Mouse (Mus musculus) stomach, postnatal 0 days (tissue): ENCODE results near the gene Lrrc15. TPM values are rescaled to one million over a fixed set of nuclear protein-coding genes. Genes with fewer than 3 reads are reported as not detected.

Source experiments
- ATAC-seq: fragments of 200-750 bp; cut with Nextera tagmentation; 2 replicates; pipeline ENCODE4 v1.8.0; 2017; ENCODE audit not compliant: low FRiP score, low TSS enrichment
- DNase-seq: peaks from one replicate; pipeline ENCODE4 v3.0.0-alpha.2; 2016; ENCODE audit warnings: low spot score
- H3K27ac ChIP-seq: fragments of 300-500 bp; sonication (generic); replicated peaks from 2 replicates; pipeline ENCODE4 v1.5.1; 2014; ENCODE audit warnings: mild to moderate bottlenecking, control low read depth
- H3K27me3 ChIP-seq: fragments of 300-500 bp; sonication (generic); 2 replicates; pipeline ENCODE4 v1.6.1; 2014; ENCODE audit warnings: low read length; ENCODE audit not compliant: control insufficient read depth, insufficient read depth
- H3K36me3 ChIP-seq: fragments of 300-500 bp; sonication (generic); 2 replicates; pipeline ENCODE4 v1.6.1; 2014; ENCODE audit warnings: low read length, mixed read lengths; ENCODE audit not compliant: control insufficient read depth, insufficient read depth
- H3K4me1 ChIP-seq: fragments of 300-500 bp; sonication (generic); replicated peaks from 2 replicates; pipeline ENCODE4 v1.6.1; 2014; ENCODE audit warnings: antibody characterized with exemption; ENCODE audit not compliant: control insufficient read depth, insufficient read depth
- H3K4me2 ChIP-seq: fragments of 300-500 bp; sonication (generic); replicated peaks from 2 replicates; pipeline ENCODE4 v1.6.1; 2014; ENCODE audit warnings: low read depth, mild to moderate bottlenecking, control low read depth, moderate library complexity
- H3K4me3 ChIP-seq: fragments of 300-500 bp; sonication (generic); 2 replicates; pipeline ENCODE4 v1.5.1; 2014; ENCODE audit warnings: low read depth, low read length, control low read depth
- H3K9ac ChIP-seq: fragments of 300-500 bp; sonication (generic); 2 replicates; pipeline ENCODE4 v1.6.1; 2014; ENCODE audit warnings: mild to moderate bottlenecking, low read length, control low read depth, mixed read lengths
- H3K9me3 ChIP-seq: fragments of 300-500 bp; sonication (generic); 2 replicates; pipeline ENCODE4 v1.6.1; 2016; ENCODE audit warnings: low read length; ENCODE audit not compliant: control insufficient read depth
- CTCF ChIP-seq: IDR thresholded peaks from 2 replicates; pipeline ENCODE4 v1.5.1; 2016; ENCODE audit warnings: antibody characterized with exemption, low read depth, mild to moderate bottlenecking, moderate library complexity
- EP300 ChIP-seq: optimal IDR thresholded peaks from 2 replicates; pipeline ENCODE3; 2016; ENCODE audit warnings: antibody characterized with exemption
- WGBS: fragments of 180-500 bp; shearing (Covaris S2); extraction: QIAGEN DNeasy Blood & Tissue Kit; methylation state at CpG from one replicate; pipeline ENCODE4 v1.1.7; 2014; 5-methylcytosine and 5-hydroxymethylcytosine counted together
- polyA plus RNA-seq: library from polyadenylated mRNA; unstranded; fragments of >200 nt; fragmentation: Nextera tagmentation; extraction: Ambion mirVana; gene quantifications from 2 replicates; pipeline ENCODE4 v1.2.1, GENCODE M21; 2015

The Lrrc15 gene
- polyA plus RNA-seq, 1 experiment from 2014 or later = 0.87 TPM

DNA sequence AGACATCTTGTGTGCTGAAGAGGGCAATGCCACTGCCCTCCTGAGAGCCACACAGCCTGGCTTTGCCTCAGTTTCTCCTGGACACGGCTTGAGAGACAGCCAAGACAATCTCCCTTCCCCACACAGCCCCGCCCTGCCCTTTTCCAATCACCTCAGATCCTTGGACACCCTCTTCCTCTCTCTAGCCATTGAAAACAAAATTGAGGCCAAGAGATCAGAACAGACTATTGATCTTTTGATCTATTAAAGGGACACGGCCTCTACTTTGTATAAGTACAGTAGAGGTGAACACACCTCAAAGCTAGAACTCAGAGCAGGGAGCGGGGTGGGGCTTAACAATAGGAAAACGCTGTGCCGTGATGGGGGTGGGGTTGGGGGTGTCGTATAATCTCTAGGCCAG is 24.6 kb downstream of the Lrrc15 start:
- WGBS = 81% methylated on average over 7 of the region's 7 CpGs
- TF ChIP-seq EP300 (no peak), CTCF (no peak)
- H3K4me2 ChIP-seq = no peak overlapping the region
- H3K36me3 ChIP-seq = no peaks in the 10 kb centered on the region
- no peak overlapping the region for H3K27ac ChIP-seq
- no peak overlapping the region for H3K9ac ChIP-seq
- no peaks in the 10 kb centered on the region for H3K4me1 ChIP-seq
- no peak for DNase-seq
- no peaks in the 10 kb centered on the region for H3K9me3 ChIP-seq
- ATAC-seq = no peak
- H3K27me3 ChIP-seq = no peaks in the 10 kb centered on the region
- no peak overlapping the region for H3K4me3 ChIP-seq

DNA sequence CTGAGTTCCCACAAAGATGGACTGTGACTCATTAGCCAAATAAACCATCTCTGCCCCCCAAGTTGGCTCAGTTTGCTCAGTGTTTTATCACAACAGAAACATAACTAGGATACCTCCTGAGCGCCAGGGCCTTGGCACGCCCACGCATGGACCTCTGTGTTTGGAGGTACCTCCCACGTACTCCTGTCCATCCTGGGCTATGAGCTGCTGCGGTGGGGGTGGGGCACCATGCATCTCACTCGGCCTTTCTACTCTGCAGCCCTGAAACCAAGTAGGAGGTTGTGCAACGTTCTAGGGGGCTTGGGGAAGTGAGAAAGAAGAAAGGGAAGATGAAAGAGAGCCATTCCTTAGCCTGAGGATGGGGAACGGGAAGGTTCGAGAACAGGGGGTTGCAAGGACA is 25.3 kb downstream of the Lrrc15 start:
- Histone ChIP-seq H3K9me3 (no peaks in the 10 kb centered on the region), H3K36me3 (no peaks in the 10 kb centered on the region)
- TF ChIP-seq EP300 (no peak), CTCF (no peak)

DNA sequence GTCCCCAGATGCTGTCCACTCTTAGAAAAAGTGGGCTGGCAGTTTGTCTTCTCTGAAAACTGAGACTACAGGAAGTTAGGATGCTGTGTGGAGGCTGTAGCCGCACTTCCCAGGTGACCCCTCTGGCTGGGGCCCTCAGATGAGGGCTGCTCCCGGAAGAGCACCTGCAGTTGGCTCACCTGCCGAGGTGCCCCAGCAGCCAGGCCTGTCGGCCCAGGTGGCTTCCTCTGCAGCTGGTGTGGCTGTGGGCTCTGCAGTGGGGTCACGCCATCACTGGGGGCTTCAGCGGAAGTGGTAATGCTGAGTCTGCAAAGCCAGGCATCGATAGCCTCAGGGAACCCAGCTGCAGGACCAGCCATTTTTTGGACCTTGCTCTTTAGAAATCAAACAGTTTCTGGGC is 28.0 kb downstream of the Lrrc15 start:
- no peak overlapping the region for H3K4me2 ChIP-seq
- H3K27me3 ChIP-seq = no peaks in the 10 kb centered on the region
- no peaks in the 10 kb centered on the region for H3K9me3 ChIP-seq
- H3K4me3 ChIP-seq = no peak overlapping the region
- WGBS = 56% methylated on average over 7 of the region's 7 CpGs
- ATAC-seq = no peak
- no peak for TF ChIP-seq CTCF
- TF ChIP-seq EP300 = no peak
- H3K27ac ChIP-seq = no peak overlapping the region
- no peaks in the 10 kb centered on the region for H3K4me1 ChIP-seq
- H3K36me3 ChIP-seq = no peaks in the 10 kb centered on the region
- H3K9ac ChIP-seq = no peak overlapping the region
- no peak for DNase-seq

More for the DNA sequence above, 25.3 kb downstream of the Lrrc15 start:
- Histone ChIP-seq H3K4me2 (no peak overlapping the region), H3K27ac (no peak overlapping the region), H3K4me3 (no peak overlapping the region), H3K27me3 (no peaks in the 10 kb centered on the region), H3K9ac (no peak overlapping the region), H3K4me1 (no peaks in the 10 kb centered on the region)
- WGBS = 64% methylated on average over 9 of the region's 9 CpGs
- no peak for ATAC-seq
- DNase-seq = no peak

DNA sequence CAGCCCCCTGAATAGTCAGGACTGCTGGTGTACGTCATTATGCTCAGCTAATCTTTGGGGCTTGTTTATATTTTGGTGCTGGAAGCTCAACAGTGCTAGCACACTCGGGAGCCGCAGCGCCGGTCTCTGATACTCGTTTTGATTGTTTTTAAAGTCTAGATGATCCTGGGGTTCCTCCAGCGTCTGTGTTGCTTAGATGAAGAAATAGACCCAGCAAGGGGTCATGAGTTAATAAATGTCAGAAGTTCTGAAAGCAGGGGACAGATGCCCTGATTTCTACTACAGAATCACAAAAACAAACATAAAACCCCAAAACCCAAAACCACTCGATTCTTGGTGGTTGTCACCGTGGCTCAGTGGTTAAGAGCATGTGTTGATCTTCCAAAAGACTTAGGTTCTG is 29.2 kb downstream of the Lrrc15 start:
- no peak overlapping the region for H3K9ac ChIP-seq
- DNase-seq (no peak), ATAC-seq (no peak)
- no peak overlapping the region for H3K4me3 ChIP-seq
- H3K4me1 ChIP-seq = no peaks in the 10 kb centered on the region
- no peaks in the 10 kb centered on the region for H3K9me3 ChIP-seq
- H3K27me3 ChIP-seq = no peaks in the 10 kb centered on the region
- no peak overlapping the region for H3K4me2 ChIP-seq
- 47% methylated on average over 9 of the region's 9 CpGs for WGBS
- no peaks in the 10 kb centered on the region for H3K36me3 ChIP-seq
- no peak for TF ChIP-seq EP300
- no peak for TF ChIP-seq CTCF
- H3K27ac ChIP-seq = no peak overlapping the region

DNA sequence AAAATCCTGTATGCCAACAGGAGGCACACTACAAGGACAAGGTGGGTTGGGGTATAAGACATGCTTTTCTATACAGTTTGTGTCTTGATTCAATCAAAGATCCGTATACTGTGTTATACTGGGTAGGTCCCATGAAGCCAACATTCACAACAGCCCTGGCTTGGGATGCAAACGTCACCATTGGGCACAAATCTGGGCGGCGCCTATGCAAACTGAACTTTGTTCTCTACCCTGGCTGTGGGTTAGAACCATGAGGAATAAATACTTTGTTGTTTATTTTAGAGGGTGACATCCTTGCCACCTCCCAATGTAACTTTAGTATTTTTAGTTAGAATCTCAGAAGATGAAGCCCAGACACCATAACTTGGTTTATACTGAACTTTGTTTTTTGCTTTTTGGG is 29.7 kb downstream of the Lrrc15 start:
- Histone ChIP-seq H3K36me3 (no peaks in the 10 kb centered on the region), H3K4me2 (no peak overlapping the region), H3K4me3 (no peak overlapping the region), H3K27ac (0 out of 2 replicates have a peak overlapping the region, but pooled peaks have one; percentile 13), H3K9ac (no peak overlapping the region), H3K4me1 (no peaks in the 10 kb centered on the region), H3K9me3 (no peaks in the 10 kb centered on the region), H3K27me3 (no peaks in the 10 kb centered on the region)
- WGBS = 72% methylated on average over 4 of the region's 4 CpGs
- no peak for TF ChIP-seq CTCF
- no peak for TF ChIP-seq EP300
- ATAC-seq (peak; percentile 80), DNase-seq (peak; percentile 81)

DNA sequence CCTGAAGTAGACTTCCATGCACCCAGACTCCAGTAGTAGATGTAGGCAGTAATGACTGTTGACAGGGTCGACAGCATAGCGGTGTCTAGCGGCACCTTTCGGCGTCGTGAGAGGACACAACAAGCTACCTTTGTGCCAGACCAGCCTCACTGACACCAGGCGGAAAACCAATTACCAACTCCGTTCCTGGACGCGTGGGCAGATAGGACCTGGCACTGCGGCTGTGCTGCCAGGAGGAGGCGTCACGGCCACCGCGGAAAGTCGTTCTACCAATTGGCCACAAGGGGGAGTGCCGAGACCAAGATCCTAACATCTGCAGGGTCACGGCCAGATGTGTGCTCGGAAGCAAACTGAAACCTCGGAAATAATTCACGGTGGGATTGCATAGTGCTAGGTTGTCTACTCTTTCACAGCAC is 31.0 kb downstream of the Lrrc15 start:
- DNase-seq (peak; percentile 90), ATAC-seq (peak; percentile 81)
- no peak overlapping the region for H3K9ac ChIP-seq
- H3K9me3 ChIP-seq = no peaks in the 10 kb centered on the region
- no peaks in the 10 kb centered on the region for H3K4me1 ChIP-seq
- peak overlapping the region; percentile 46 for H3K4me2 ChIP-seq
- H3K36me3 ChIP-seq = no peaks in the 10 kb centered on the region
- no peak for TF ChIP-seq EP300
- TF ChIP-seq CTCF = peak; percentile 100
- H3K27ac ChIP-seq = no peak overlapping the region
- H3K27me3 ChIP-seq = no peaks in the 10 kb centered on the region
- no peak overlapping the region; the same call in 1 of the 2 replicates for H3K4me3 ChIP-seq
- 2% methylated on average over 21 of the region's 21 CpGs for WGBS
